Mouse (Mus musculus): ENCODE measurements around the gene Psd. TPM values are rescaled to one million over a fixed set of nuclear protein-coding genes. Genes with fewer than 3 reads are reported as not detected.

The Psd gene
- polyA plus RNA-seq, 1 experiment = 53.7 TPM

GRCm38 (mm10) chr19:46363294-46364009 lies 36.5 kb upstream of the Psd start:
- Histone ChIP-seq H3K27ac (ENCODE audit: control insufficient read depth, insufficient read depth, low read depth, low read length) (no peak overlapping the region), H3K27me3 (ENCODE audit: control insufficient read depth, insufficient read depth, low read length) (no peaks in the 10 kb centered on the region), H3K36me3 (ENCODE audit: control insufficient read depth, insufficient read depth, low read length) (no peaks in the 10 kb centered on the region), H3K4me1 (ENCODE audit: control insufficient read depth, insufficient read depth, low read length) (peaks cover 6% of the 10 kb centered on the region), H3K4me3 (ENCODE audit: control insufficient read depth, low read depth, low read length) (no peak overlapping the region)
- TF ChIP-seq POLR2A (IDR thresholded peaks at IDR 0.05; ENCODE audit: control insufficient read depth, low read depth, low read length) (no peak), CTCF (IDR thresholded peaks at IDR 0.05; ENCODE audit: control insufficient read depth, insufficient read depth, insufficient replicate concordance, low read depth, low read length) (no peak)

GRCm38 (mm10) chr19:46362104-46362503 lies 35.1 kb upstream of the Psd start:
- H3K27ac ChIP-seq (ENCODE audit: control insufficient read depth, insufficient read depth, low read depth, low read length) = no peak overlapping the region
- H3K4me1 ChIP-seq (ENCODE audit: control insufficient read depth, insufficient read depth, low read length) = no peaks in the 10 kb centered on the region; the same call in 1 of the 2 replicates
- no peaks in the 10 kb centered on the region for H3K27me3 ChIP-seq (ENCODE audit: control insufficient read depth, insufficient read depth, low read length)
- no peaks in the 10 kb centered on the region for H3K36me3 ChIP-seq (ENCODE audit: control insufficient read depth, insufficient read depth, low read length)
- H3K4me3 ChIP-seq (ENCODE audit: control insufficient read depth, low read depth, low read length) = no peak overlapping the region
- TF ChIP-seq CTCF (IDR thresholded peaks at IDR 0.05; ENCODE audit: control insufficient read depth, insufficient read depth, insufficient replicate concordance, low read depth, low read length) (no peak), POLR2A (IDR thresholded peaks at IDR 0.05; ENCODE audit: control insufficient read depth, low read depth, low read length) (no peak)

- Histone ChIP-seq H3K27me3 (ENCODE audit: control insufficient read depth, insufficient read depth, low read length) (no peaks in the 10 kb centered on the region), H3K27ac (ENCODE audit: control insufficient read depth, insufficient read depth, low read depth, low read length) (no peak overlapping the region), H3K4me1 (ENCODE audit: control insufficient read depth, insufficient read depth, low read length) (no peaks in the 10 kb centered on the region; the same call in 1 of the 2 replicates), H3K4me3 (ENCODE audit: control insufficient read depth, low read depth, low read length) (no peak overlapping the region), H3K36me3 (ENCODE audit: control insufficient read depth, insufficient read depth, low read length) (no peaks in the 10 kb centered on the region)
- no peak for TF ChIP-seq POLR2A (IDR thresholded peaks at IDR 0.05; ENCODE audit: control insufficient read depth, low read depth, low read length)
- TF ChIP-seq CTCF (IDR thresholded peaks at IDR 0.05; ENCODE audit: control insufficient read depth, insufficient read depth, insufficient replicate concordance, low read depth, low read length) = no peak
Observed at GRCm38 (mm10) chr19:46358381-46358780, 31.4 kb upstream of the Psd start.

GRCm38 (mm10) chr19:46357344-46358280 lies 30.7 kb upstream of the Psd start:
- Histone ChIP-seq H3K27me3 (ENCODE audit: control insufficient read depth, insufficient read depth, low read length) (no peaks in the 10 kb centered on the region), H3K4me3 (ENCODE audit: control insufficient read depth, low read depth, low read length) (no peak overlapping the region; the same call in 1 of the 2 replicates), H3K27ac (ENCODE audit: control insufficient read depth, insufficient read depth, low read depth, low read length) (peak overlapping the region; percentile 54; the same call in 1 of the 2 replicates), H3K36me3 (ENCODE audit: control insufficient read depth, insufficient read depth, low read length) (no peaks in the 10 kb centered on the region), H3K4me1 (ENCODE audit: control insufficient read depth, insufficient read depth, low read length) (no peaks in the 10 kb centered on the region; the same call in 1 of the 2 replicates)
- TF ChIP-seq CTCF (IDR thresholded peaks at IDR 0.05; ENCODE audit: control insufficient read depth, insufficient read depth, insufficient replicate concordance, low read depth, low read length) (no peak), POLR2A (IDR thresholded peaks at IDR 0.05; ENCODE audit: control insufficient read depth, low read depth, low read length) (no peak)

GRCm38 (mm10) chr19:46356701-46357138 lies 29.8 kb upstream of the Psd start:
- Histone ChIP-seq H3K4me3 (ENCODE audit: control insufficient read depth, low read depth, low read length) (peak overlapping the region; percentile 73), H3K27ac (ENCODE audit: control insufficient read depth, insufficient read depth, low read depth, low read length) (no peak overlapping the region), H3K27me3 (ENCODE audit: control insufficient read depth, insufficient read depth, low read length) (no peaks in the 10 kb centered on the region), H3K36me3 (ENCODE audit: control insufficient read depth, insufficient read depth, low read length) (no peaks in the 10 kb centered on the region), H3K4me1 (ENCODE audit: control insufficient read depth, insufficient read depth, low read length) (no peaks in the 10 kb centered on the region; the same call in 1 of the 2 replicates)
- TF ChIP-seq CTCF (IDR thresholded peaks at IDR 0.05; ENCODE audit: control insufficient read depth, insufficient read depth, insufficient replicate concordance, low read depth, low read length) = no peak
- no peak; the same call in 1 of the 2 replicates for TF ChIP-seq POLR2A (IDR thresholded peaks at IDR 0.05; ENCODE audit: control insufficient read depth, low read depth, low read length)

- H3K4me3 ChIP-seq (ENCODE audit: control insufficient read depth, low read depth, low read length) = peak within 1 kb of the TSS; percentile 81
- H3K4me1 ChIP-seq (ENCODE audit: control insufficient read depth, insufficient read depth, low read length) = peaks cover 12% of the 10 kb centered on the region
- H3K36me3 ChIP-seq (ENCODE audit: control insufficient read depth, insufficient read depth, low read length) = no peaks in the 10 kb centered on the region
- no peaks in the 10 kb centered on the region for H3K27me3 ChIP-seq (ENCODE audit: control insufficient read depth, insufficient read depth, low read length)
- TF ChIP-seq CTCF (IDR thresholded peaks at IDR 0.05; ENCODE audit: control insufficient read depth, insufficient read depth, insufficient replicate concordance, low read depth, low read length) = no peak
- no peak for TF ChIP-seq POLR2A (IDR thresholded peaks at IDR 0.05; ENCODE audit: control insufficient read depth, low read depth, low read length)
- H3K27ac ChIP-seq (ENCODE audit: control insufficient read depth, insufficient read depth, low read depth, low read length) = peak within 1 kb of the TSS; percentile 51; the same call in 1 of the 2 replicates
Observed at GRCm38 (mm10) chr19:46350168-46350932, 23.4 kb upstream of the Psd start, which contains the start of gene 2310034G01Rik. 2310034G01Rik (minus strand) TSS chr19:46350302.
